Mouse (Mus musculus): ENCODE measurements around the gene Isoc2b.
"Not testable (repeated sequence)": the region's sequence is repeated elsewhere in the genome, so short reads cannot be mapped to it uniquely, and the experiment has no call there.

Isoc2b gene

GRCm38 (mm10) chr7:4865579-4866493 lies 4.2 kb downstream of the Isoc2b start:
- peak; percentile 98 for DNase-seq (ENCODE audit: low read depth, low spot score)

GRCm38 (mm10) chr7:4865090-4865489 lies 5.0 kb downstream of the Isoc2b start:
- peak; percentile 85 for DNase-seq (ENCODE audit: low read depth, low spot score)

GRCm38 (mm10) chr7:4864130-4864845 lies 5.8 kb downstream of the Isoc2b start:
- DNase-seq (ENCODE audit: low read depth, low spot score) = no peak

DNA sequence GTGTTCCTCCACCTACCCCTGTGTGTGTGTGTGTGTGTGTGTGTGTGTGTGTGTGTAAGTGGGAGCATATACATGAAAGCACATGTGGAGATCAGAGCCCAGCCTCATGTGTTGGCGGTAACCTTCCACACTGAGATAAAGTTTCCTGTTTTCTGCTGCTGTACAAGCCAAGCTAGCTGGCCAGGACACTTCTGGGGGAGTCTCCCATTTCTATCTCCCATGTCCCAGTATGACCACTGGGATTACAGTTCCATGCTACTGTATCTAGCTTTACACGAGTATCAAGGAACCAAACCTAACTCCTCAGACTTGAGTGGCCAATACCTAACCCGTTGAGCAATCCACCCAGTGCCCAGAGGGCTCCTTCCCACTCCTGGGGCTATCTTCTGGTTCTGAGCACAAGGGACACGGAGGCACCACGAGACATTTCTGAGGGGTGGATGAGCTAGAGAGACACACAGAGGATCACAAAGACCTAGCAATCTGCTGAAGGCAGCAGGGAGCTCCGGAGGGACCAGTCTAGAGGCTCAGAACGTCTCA lies 6.4 kb downstream of the Isoc2b start:
- DNase-seq (ENCODE audit: low read depth, low spot score) = no peak

- DNase-seq (ENCODE audit: low read depth, low spot score) = no peak
These were observed 7.0 kb downstream of the Isoc2b start for GRCm38 (mm10) chr7:4863041-4863440.

DNA sequence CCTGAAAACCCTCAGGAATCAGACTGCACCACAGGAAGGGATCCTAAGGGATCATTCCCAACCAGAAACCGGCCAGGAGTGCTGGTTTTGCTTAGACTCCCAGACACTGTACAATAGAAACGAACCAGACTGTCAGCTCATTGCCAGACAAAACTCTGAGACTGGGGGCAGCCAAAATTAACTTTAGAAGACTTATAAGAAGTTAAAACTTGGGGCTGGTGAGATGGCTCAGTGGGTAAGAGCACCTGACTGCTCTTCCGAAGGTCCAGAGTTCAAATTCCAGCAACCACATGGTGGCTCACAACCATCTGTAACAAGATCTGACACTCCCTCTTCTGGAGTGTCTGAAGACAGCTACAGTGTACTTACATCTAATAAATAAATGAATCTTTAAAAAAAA lies 9.1 kb downstream of the Isoc2b start:
- DNase-seq (ENCODE audit: low read depth, low spot score) = not testable (repeated sequence)

- no peak for DNase-seq (ENCODE audit: low read depth, low spot score)
These were observed 10.6 kb downstream of the Isoc2b start for GRCm38 (mm10) chr7:4859418-4859978.

- DNase-seq (ENCODE audit: low read depth, low spot score) = no peak
These were observed 12.7 kb downstream of the Isoc2b start for GRCm38 (mm10) chr7:4857321-4857720.

- no peak for DNase-seq (ENCODE audit: low read depth, low spot score)
These were observed 13.6 kb downstream of the Isoc2b start for GRCm38 (mm10) chr7:4856508-4856907.

- DNase-seq (ENCODE audit: low read depth, low spot score) = no peak
These were observed 16.4 kb downstream of the Isoc2b start for GRCm38 (mm10) chr7:4853613-4854012.

- DNase-seq (ENCODE audit: low read depth, low spot score) = no peak
These were observed 18.8 kb downstream of the Isoc2b start for GRCm38 (mm10) chr7:4851315-4851688.

GRCm38 (mm10) chr7:4850621-4851314 lies 19.3 kb downstream of the Isoc2b start:
- peak; percentile 57 for DNase-seq (ENCODE audit: low read depth, low spot score)

- no peak for DNase-seq (ENCODE audit: low read depth, low spot score)
These were observed 20.7 kb downstream of the Isoc2b start for GRCm38 (mm10) chr7:4849372-4849771.

DNA sequence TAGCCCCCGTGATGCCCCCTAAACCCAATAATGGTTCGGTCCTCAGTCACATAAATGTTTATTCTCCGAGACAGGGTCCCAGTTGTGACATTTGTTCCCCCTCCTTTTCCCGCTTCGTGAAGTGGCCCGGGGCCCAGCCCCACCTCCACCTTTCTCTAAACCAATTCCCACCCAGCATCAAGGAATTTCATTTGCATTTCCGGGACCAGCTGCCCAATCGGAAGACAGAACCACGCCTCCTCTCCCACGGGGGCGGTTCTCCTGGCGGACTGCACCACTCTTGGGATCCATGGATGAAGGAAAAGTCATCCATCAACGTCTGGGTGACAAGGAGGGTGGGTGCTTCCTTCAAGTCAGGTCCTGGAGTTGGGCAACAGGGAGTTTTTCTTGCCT lies 25.1 kb downstream of the Isoc2b start:
- no peak for DNase-seq (ENCODE audit: low read depth, low spot score)

GRCm38 (mm10) chr7:4844245-4844916 lies 25.7 kb downstream of the Isoc2b start, which contains the start of gene Shisa7:
Shisa7 (minus strand) TSS chr7:4844696.
- no peak for DNase-seq (ENCODE audit: low read depth, low spot score)

DNA sequence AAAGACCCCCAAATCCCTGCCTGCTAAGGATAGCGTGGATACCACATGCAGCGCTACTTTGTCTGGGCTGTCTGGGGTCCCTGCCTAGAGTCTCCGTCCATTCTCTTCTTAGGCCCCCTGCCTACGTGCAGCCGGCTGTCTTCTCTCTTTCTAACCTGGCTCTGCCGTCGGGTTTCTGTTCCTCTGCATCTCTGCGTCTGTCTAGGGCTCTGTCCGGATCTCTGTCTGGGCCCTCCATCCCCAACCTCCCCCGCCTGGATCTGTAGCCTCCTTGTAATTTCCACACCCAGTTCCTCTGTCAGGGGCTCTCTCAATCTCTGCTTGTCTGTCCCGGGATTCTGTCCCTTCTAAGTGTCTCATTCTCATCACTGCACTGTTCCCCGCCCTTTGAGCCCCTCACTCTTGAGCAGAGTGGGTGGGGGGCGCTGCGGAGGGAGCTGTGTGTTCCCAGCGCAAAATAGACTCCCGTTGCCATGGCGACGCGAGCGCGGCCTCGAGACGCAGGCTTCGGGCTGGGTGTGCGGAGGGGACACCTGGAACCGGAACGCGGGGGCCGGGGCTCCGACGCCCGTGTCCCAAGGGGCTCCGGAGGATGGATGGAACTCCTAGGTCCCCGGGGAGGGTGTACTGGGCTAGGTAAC lies 26.3 kb downstream of the Isoc2b start:
- DNase-seq (ENCODE audit: low read depth, low spot score) = no peak

GRCm38 (mm10) chr7:4842634-4843131 lies 27.4 kb downstream of the Isoc2b start:
- peak; percentile 78 for DNase-seq (ENCODE audit: low read depth, low spot score)

- peak; percentile 50 for DNase-seq (ENCODE audit: low read depth, low spot score)
These were observed 28.0 kb downstream of the Isoc2b start for GRCm38 (mm10) chr7:4842077-4842476.

DNA sequence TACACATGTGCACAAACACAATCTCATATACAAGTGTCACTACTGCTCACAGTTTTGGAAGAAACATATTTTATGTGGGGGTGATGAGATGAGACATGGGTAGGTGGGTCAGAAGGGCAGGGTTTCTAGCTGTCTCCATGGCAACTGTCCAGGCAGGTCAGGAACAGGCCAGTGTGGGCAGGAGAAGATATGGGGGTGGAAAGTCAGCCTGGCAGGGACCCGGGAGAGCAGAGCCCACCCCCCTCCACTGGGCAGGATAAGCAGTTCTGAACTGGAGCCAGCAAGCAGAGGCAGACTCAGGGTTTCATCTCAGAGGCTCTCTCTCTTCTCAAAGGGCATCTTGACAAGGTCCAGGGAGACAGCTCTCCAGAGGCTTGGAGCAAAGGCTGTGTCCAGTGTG lies 32.4 kb downstream of the Isoc2b start:
- no peak for DNase-seq (ENCODE audit: low read depth, low spot score)

DNA sequence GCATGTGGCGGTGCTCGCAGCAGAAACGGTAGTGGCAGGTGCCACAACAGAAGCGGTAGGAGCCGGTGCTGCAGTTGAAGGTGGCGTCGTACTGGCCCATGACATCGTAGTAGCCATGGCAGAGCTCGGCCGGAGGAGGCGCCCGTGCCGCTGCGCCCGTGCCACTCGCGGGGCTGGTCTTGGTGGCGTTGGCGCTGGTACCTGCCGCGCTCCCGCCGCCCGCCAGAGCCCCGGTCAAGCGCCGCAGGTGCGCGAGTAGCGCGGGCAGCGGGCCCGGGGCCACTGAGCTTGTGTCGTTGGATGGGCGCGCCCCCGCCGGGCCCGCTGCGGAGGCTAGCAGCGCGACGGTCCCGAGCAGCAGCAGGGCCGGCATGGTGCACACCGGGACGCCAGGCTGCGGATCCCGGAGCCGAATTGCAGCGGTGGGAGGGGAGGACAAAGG lies 33.7 kb downstream of the Isoc2b start:
- peak; percentile 69 for DNase-seq (ENCODE audit: low read depth, low spot score)
